Mouse (Mus musculus) hindbrain, embryonic 12.5 days (tissue): ENCODE data around the gene Pno1. TPM values are rescaled to one million over a fixed set of nuclear protein-coding genes. Genes with fewer than 3 reads are reported as not detected.
A peak's percentile ranks its signal among the peaks of the same experiment; 100 is the strongest.
"Not testable (repeated sequence)": the region's sequence is repeated elsewhere in the genome, so short reads cannot be mapped to it uniquely, and the experiment has no call there.

Experiments
- ATAC-seq: fragments of 200-750 bp; cut with Nextera tagmentation; 2 replicates; pipeline ENCODE4 v1.8.0; 2017; ENCODE audit warnings: moderate TSS enrichment; ENCODE audit not compliant: low FRiP score
- H3K27ac ChIP-seq: fragments of 300-500 bp; sonication (generic); 2 replicates; pipeline ENCODE4 v1.5.1; 2016; ENCODE audit warnings: mild to moderate bottlenecking
- H3K27me3 ChIP-seq: fragments of 300-500 bp; sonication (generic); 2 replicates; pipeline ENCODE4 v1.6.1; 2016; ENCODE audit warnings: mild to moderate bottlenecking
- H3K36me3 ChIP-seq: fragments of 300-500 bp; sonication (generic); 2 replicates; pipeline ENCODE4 v1.6.1; 2016; ENCODE audit warnings: mild to moderate bottlenecking
- H3K4me1 ChIP-seq: fragments of 300-500 bp; sonication (generic); 2 replicates; pipeline ENCODE4 v1.6.1; 2016
- H3K4me2 ChIP-seq: fragments of 300-500 bp; sonication (generic); replicated peaks from 2 replicates; pipeline ENCODE4 v1.6.1; 2016; ENCODE audit warnings: mild to moderate bottlenecking
- H3K4me3 ChIP-seq: fragments of 300-500 bp; sonication (generic); 2 replicates; pipeline ENCODE4 v1.5.1; 2016; ENCODE audit warnings: mild to moderate bottlenecking
- H3K9ac ChIP-seq: fragments of 300-500 bp; sonication (generic); 2 replicates; pipeline ENCODE4 v1.6.1; 2016; ENCODE audit warnings: mild to moderate bottlenecking, moderate library complexity
- H3K9me3 ChIP-seq: fragments of 300-500 bp; sonication (generic); replicated peaks from 2 replicates; pipeline ENCODE4 v1.6.1; 2016; ENCODE audit warnings: mild to moderate bottlenecking
- WGBS: fragments of 180-500 bp; shearing (Covaris S2); methylation state at CpG from one replicate; pipeline ENCODE4 v1.1.7; 2016; 5-methylcytosine and 5-hydroxymethylcytosine counted together
- polyA plus RNA-seq: library from polyadenylated mRNA; unstranded; fragments of >200 nt; fragmentation: Nextera tagmentation; extraction: Ambion mirVana; gene quantifications from 2 replicates; pipeline ENCODE4 v1.2.1, GENCODE M21; 2016

Pno1 gene
- polyA plus RNA-seq: 59.9 and 64.9 TPM in 2 replicates

DNA sequence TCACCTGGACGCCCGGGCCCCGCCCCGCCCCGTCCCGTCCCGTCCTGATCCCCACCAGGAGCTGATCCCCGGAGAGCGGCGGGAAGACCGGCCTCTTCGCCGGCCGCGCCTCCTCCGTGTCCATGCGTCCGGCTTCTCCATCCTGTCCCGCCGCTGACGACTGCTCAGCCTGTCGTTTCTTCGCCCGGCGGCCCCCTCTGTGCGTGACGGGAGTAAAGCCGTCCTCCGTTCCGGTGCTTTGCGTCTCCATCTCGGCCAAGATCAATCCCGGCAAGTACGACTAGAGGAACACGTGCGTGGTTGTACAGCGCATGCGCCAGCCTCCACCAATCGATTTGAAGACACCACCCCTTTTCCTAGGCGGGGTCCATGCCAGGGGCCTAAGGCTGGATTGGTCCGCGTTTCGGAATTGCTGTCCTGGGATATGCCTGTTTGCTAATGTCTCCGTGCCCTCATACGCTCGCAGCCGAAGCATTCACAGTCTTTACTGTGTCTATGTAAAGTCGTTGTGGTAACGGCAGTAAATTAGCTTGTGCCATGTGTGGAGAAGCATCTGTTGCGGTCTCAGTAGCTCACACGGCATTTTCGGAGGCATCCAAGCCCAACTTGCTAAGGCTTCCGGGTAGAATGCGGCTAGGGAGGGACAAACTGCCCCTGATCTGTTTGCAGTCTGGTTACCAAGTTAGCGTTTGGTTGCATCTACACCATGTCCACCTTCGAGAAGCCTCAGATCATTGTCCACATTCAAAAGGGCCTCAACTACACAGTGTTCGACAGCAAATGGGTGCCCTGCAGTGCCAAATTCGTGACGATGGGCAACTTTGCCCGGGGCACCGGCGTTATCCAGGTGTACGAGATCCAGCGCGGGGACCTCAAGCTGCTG, at the start of gene Pno1:
Gene Pno1, minus strand, starts transcription at position 311 of the 883 bp plus-strand sequence.
- Histone ChIP-seq H3K4me1 (peaks cover 22% of the 10 kb centered on the region), H3K27ac (peak within 1 kb of the TSS; percentile 73), H3K27me3 (no peaks in the 10 kb centered on the region), H3K36me3 (peaks cover 18% of the 10 kb centered on the region), H3K4me3 (peak within 1 kb of the TSS; percentile 89), H3K9me3 (no peaks in the 10 kb centered on the region), H3K9ac (peak within 1 kb of the TSS; percentile 70), H3K4me2 (peak within 1 kb of the TSS; percentile 61)
- under 1% methylated on average over 56 of the region's 65 CpGs for whole genome bisulfite sequencing
- peak; percentile 99 for ATAC-seq

GRCm38 (mm10) chr11:17257861-17258260, 46.5 kb upstream of the Pno1 start:
- ATAC-seq: peak; percentile 29
- H3K36me3 ChIP-seq: no peaks in the 10 kb centered on the region
- no peaks in the 10 kb centered on the region for H3K9me3 ChIP-seq
- H3K27ac ChIP-seq: peak overlapping the region; percentile 91
- H3K27me3 ChIP-seq: no peaks in the 10 kb centered on the region
- H3K4me2 ChIP-seq: peak overlapping the region; percentile 68
- H3K4me1 ChIP-seq: peaks cover 15% of the 10 kb centered on the region
- WGBS: under 1% methylated on average over 17 of the region's 17 CpGs
- H3K9ac ChIP-seq: peak overlapping the region; percentile 82
- H3K4me3 ChIP-seq: peak overlapping the region; percentile 79

DNA sequence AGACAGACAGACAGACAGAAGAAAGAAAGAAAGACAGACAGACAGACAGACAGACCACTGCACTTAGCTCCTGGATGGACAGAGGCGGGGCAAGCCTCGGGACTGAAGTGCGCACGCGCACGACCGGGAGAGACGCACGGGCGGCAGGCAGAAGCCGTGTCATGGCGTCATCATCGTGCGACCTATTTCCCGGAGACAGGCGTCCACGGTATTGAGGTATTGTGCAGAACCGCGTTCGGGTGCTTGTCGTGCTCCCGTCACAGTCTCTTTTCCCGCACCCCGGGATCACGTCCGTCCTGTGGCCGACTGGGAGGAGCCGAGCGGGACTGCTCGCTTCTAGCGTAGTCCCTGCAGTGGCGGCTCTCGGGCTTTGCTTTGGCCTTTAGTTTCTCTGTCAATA, 46.1 kb upstream of the Pno1 start, which contains the start of gene C1d:
Gene C1d, plus strand, starts transcription at position 137 of the 400 bp plus-strand sequence.
- H3K4me1 ChIP-seq: peaks cover 15% of the 10 kb centered on the region
- H3K27me3 ChIP-seq: no peaks in the 10 kb centered on the region
- no peaks in the 10 kb centered on the region for H3K9me3 ChIP-seq
- H3K27ac ChIP-seq: peak within 1 kb of the TSS; percentile 91
- H3K4me3 ChIP-seq: peak within 1 kb of the TSS; percentile 79
- under 1% methylated on average over 33 of the region's 33 CpGs for WGBS
- H3K36me3 ChIP-seq: no peaks in the 10 kb centered on the region
- H3K9ac ChIP-seq: peak within 1 kb of the TSS; percentile 82
- peak; percentile 92 for ATAC-seq
- H3K4me2 ChIP-seq: peak within 1 kb of the TSS; percentile 68

- WGBS: 54% methylated on average over 8 of the region's 8 CpGs
- peaks cover 15% of the 10 kb centered on the region for H3K4me1 ChIP-seq
- H3K27ac ChIP-seq: no peak overlapping the region
- H3K4me3 ChIP-seq: peak overlapping the region; percentile 79
- H3K27me3 ChIP-seq: no peaks in the 10 kb centered on the region
- H3K4me2 ChIP-seq: peak overlapping the region; percentile 68
- peak overlapping the region; percentile 82 for H3K9ac ChIP-seq
- H3K36me3 ChIP-seq: no peaks in the 10 kb centered on the region
- ATAC-seq: peak; percentile 75
- no peaks in the 10 kb centered on the region for H3K9me3 ChIP-seq
Measured at GRCm38 (mm10) chr11:17256813-17257365, 45.5 kb upstream of the Pno1 start.

GRCm38 (mm10) chr11:17248715-17249114, 37.3 kb upstream of the Pno1 start:
- H3K4me1 ChIP-seq: no peaks in the 10 kb centered on the region
- H3K27me3 ChIP-seq: no peaks in the 10 kb centered on the region
- ATAC-seq: no peak
- H3K4me3 ChIP-seq: no peak overlapping the region
- no peak overlapping the region for H3K27ac ChIP-seq
- H3K4me2 ChIP-seq: no peak overlapping the region
- no peaks in the 10 kb centered on the region for H3K9me3 ChIP-seq
- H3K36me3 ChIP-seq: no peaks in the 10 kb centered on the region
- no peak overlapping the region for H3K9ac ChIP-seq

DNA sequence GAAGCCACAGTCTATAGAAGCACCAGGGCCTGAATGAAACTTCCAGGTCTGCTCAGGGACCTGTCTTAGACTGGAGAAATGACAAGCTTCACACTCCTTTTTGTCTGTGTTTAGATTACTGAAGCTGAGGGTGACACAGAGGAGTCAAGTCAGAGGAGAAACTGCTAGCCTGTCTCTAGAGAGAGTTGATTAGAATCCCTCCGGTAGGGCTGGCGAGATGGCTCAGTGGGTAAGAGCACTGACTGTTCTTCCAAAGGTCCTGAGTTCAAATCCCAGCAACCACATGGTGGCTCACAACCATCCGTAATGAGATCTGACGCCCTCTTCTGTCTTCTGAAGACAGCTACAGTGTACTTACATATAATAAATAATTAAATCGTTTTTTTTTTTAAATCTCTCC, 27.2 kb upstream of the Pno1 start:
- H3K9me3 ChIP-seq, H3K36me3 ChIP-seq, H3K27ac ChIP-seq, ATAC-seq, H3K4me2 ChIP-seq, H3K4me3 ChIP-seq, H3K9ac ChIP-seq, H3K27me3 ChIP-seq, H3K4me1 ChIP-seq: not testable (repeated sequence)
- WGBS: 95% methylated on average over 5 of the region's 5 CpGs

DNA sequence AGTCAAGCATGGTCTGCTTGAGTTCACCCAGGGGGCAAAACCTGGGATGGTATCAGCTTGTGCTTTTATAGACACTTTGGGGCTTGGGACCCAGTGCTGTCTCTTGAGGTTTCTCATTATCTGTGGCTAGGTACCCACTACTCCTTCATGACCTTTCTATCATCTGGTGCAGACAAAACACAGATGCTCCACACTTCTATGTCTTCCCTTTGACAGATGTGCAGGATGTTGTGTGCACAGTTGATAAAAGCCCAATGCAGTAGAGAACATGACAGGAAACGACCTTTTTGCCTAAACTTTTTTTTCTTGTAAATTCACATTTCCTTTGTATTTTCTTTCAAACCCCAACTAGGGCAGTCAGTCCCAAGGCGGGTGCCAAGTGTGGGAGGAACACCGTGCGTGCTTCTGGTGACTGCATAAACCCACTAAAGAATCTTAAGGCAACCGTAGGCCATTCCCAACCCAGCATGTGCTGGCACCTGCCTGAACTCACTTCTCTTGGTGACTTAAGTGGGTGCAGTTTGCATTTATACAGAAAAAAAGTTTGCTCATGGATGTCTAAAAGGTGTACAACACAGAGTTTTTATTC, 25.2 kb upstream of the Pno1 start:
- Histone ChIP-seq H3K4me3 (no peak overlapping the region), H3K9ac (no peak overlapping the region), H3K36me3 (peaks cover 12% of the 10 kb centered on the region), H3K9me3 (no peaks in the 10 kb centered on the region), H3K27me3 (no peaks in the 10 kb centered on the region), H3K27ac (no peak overlapping the region), H3K4me1 (no peaks in the 10 kb centered on the region), H3K4me2 (no peak overlapping the region)
- no peak for ATAC-seq
- 91% methylated on average over 5 of the region's 5 CpGs for WGBS

DNA sequence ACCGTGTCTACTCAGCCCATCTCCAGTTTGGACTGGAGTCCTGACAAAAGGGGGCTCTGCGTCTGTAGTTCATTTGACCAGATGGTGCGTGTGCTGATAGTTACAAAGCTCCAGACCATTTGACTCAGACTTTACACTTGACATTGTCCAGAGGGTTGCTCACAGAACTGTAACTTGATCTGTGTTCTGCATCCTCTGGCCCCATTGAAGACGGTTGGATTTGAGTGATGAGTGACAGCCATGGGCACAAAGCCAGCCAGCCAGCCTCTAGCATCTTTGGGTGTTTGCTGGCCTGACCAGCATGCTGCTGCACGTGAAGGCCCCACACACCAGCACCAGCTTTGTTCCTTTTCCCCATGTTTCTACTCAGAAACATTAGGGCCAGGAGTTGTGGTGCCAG, 21.4 kb upstream of the Pno1 start:
- Histone ChIP-seq H3K36me3 (peaks cover 23% of the 10 kb centered on the region), H3K9ac (no peak overlapping the region; the same call in 1 of the 2 replicates), H3K4me1 (no peaks in the 10 kb centered on the region), H3K27me3 (no peaks in the 10 kb centered on the region), H3K4me2 (no peak overlapping the region), H3K4me3 (no peak overlapping the region), H3K27ac (no peak overlapping the region), H3K9me3 (no peaks in the 10 kb centered on the region)
- WGBS: 79% methylated on average over 5 of the region's 5 CpGs
- ATAC-seq: no peak

GRCm38 (mm10) chr11:17221126-17221525, 9.8 kb upstream of the Pno1 start:
- Histone ChIP-seq H3K27ac (no peak overlapping the region), H3K4me1 (no peaks in the 10 kb centered on the region), H3K9me3 (no peaks in the 10 kb centered on the region), H3K9ac (no peak overlapping the region), H3K27me3 (no peaks in the 10 kb centered on the region), H3K4me2 (no peak overlapping the region), H3K36me3 (peaks cover 11% of the 10 kb centered on the region), H3K4me3 (no peak overlapping the region)
- no peak for ATAC-seq
- WGBS: 95% methylated on average over 8 of the region's 8 CpGs

DNA sequence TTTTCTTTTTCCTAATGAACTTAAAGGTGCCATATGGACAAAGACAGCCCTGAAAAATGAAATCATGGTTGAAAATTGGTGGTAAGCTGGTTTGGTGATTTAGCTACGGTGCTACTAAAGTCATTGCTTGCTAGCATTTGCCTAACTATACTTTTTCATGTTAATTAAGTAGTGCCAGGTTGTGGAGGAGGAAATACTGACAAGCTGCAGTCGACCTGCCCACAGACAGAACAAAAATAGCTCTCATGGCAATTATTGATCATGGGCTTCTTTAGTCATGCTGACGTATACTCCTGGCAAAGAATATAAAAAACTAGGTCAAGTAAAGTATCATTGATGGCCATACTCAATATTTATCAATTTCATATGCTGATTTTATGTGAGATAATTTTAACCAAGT, 4.1 kb upstream of the Pno1 start:
- Histone ChIP-seq H3K4me2 (no peak overlapping the region), H3K36me3 (no peaks in the 10 kb centered on the region), H3K27me3 (no peaks in the 10 kb centered on the region), H3K4me1 (peaks cover 18% of the 10 kb centered on the region), H3K9me3 (no peaks in the 10 kb centered on the region), H3K9ac (no peak overlapping the region), H3K4me3 (no peak overlapping the region), H3K27ac (no peak overlapping the region)
- WGBS: 91% methylated on average over 3 of the region's 3 CpGs
- no peak for ATAC-seq

GRCm38 (mm10) chr11:17212903-17213509, 1.6 kb upstream of the Pno1 start:
- Histone ChIP-seq H3K4me3 (peak overlapping the region; percentile 89), H3K27me3 (no peaks in the 10 kb centered on the region), H3K9me3 (no peaks in the 10 kb centered on the region), H3K4me1 (peaks cover 22% of the 10 kb centered on the region), H3K36me3 (peaks cover 11% of the 10 kb centered on the region), H3K9ac (no peak overlapping the region), H3K27ac (no peak overlapping the region), H3K4me2 (peak overlapping the region; percentile 61)
- ATAC-seq: no peak
- WGBS: 78% methylated on average over 5 of the region's 5 CpGs

DNA sequence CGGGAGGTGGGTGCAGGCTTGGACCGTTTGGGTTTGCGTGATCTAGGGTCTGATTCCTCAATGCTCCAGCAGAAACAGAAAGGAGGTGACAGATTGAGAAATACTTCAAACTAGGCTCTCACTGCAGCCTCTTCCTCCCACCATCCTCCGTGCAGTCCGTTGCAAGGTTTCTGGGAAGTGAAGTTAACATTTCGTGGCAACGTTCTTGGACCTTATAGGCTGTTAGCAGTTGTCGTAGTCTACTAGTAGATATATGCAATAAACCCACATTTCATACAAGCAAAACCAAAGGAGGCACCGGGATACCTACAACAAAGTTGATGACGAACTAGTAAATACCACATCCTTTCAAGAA, 750 bp upstream of the Pno1 start:
- peak overlapping the region; percentile 61 for H3K4me2 ChIP-seq
- 3% methylated on average over 10 of the region's 10 CpGs for WGBS
- H3K36me3 ChIP-seq: peaks cover 16% of the 10 kb centered on the region
- peak overlapping the region; percentile 73 for H3K27ac ChIP-seq
- H3K4me3 ChIP-seq: peak overlapping the region; percentile 89
- peaks cover 22% of the 10 kb centered on the region for H3K4me1 ChIP-seq
- peak overlapping the region; percentile 70 for H3K9ac ChIP-seq
- H3K9me3 ChIP-seq: no peaks in the 10 kb centered on the region
- no peaks in the 10 kb centered on the region for H3K27me3 ChIP-seq
- no peak for ATAC-seq
